Mouse (Mus musculus): Measurements from ENCODE around the gene Usp43. TPM values are rescaled to one million over a fixed set of nuclear protein-coding genes. Genes with fewer than 3 reads are reported as not detected.

Gene Usp43
- polyA plus RNA-seq, 1 experiment from 2014 or later: 1.4 TPM

DNA sequence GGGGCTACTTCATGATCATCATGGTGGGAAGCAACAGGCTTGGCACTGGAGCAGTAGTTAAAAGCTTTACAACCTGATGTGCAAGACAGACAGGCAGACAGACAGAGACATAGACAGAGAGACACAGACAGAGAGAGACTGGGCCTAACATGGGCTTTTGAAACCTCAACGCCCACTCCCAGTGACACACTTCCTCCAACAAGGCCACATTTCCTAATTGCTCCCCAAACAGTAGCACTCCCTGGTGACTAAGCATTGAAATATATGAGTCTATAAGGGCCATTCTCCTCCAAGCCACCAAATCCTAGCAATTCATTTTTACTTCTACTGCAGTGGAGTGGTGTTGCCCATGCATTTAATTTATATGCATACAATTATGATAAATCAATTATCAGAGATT lies 82.1 kb downstream of the Usp43 start:
- 89% methylated on average over 1 of the region's 1 CpGs for WGBS
- ATAC-seq (replicated peaks; ENCODE audit: low FRiP score): no peak
- H3K4me1 ChIP-seq (replicated peaks; ENCODE audit: control insufficient read depth, insufficient read depth, low read length): no peaks in the 10 kb centered on the region
- no peak overlapping the region for H3K4me2 ChIP-seq (ENCODE audit: low read depth, low read length, severe bottlenecking)
- no peak overlapping the region for H3K4me3 ChIP-seq (ENCODE audit: low read depth, low read length)
- no peak overlapping the region for H3K27ac ChIP-seq (ENCODE audit: low read depth, low read length)
- H3K36me3 ChIP-seq (ENCODE audit: control insufficient read depth, insufficient read depth, low read length): no peaks in the 10 kb centered on the region
- no peak overlapping the region for H3K9ac ChIP-seq (ENCODE audit: low read length)
- no peaks in the 10 kb centered on the region for H3K27me3 ChIP-seq (ENCODE audit: control insufficient read depth, insufficient read depth, low read length)
- no peak for DNase-seq (ENCODE audit: low spot score)
- no peaks in the 10 kb centered on the region for H3K9me3 ChIP-seq (ENCODE audit: control insufficient read depth, low read length)

DNA sequence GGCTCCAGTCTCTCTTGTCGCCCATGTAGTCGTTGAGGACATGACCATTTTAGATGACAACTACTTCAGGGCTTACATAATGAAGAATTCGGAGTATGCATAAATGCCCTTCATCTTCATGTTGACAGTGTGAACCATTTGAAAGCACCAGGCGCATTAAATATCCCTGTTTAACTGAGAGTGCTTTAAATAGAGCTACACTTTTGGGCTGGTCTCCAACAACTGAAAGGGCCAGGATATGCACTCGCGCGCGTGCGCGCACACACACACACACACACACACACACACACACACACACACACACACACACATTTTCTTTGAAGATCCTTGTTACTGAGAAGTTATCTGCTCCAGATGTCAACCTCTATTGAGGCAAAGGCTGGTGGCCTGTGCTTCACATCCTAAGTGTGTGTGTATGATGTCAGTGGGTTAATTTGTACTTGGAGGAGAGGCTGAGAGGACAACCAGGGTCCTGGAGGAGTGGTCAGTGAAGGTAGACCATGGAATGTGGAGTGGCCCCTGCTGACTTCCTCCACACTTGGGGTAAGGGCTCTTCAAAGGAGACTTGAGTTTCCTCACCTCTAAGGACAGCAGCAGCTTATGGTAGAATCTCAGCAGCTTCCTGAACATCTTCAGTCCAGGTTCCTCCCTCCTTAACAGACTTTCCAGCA lies 86.4 kb downstream of the Usp43 start:
- no peaks in the 10 kb centered on the region for H3K4me1 ChIP-seq (replicated peaks; ENCODE audit: control insufficient read depth, insufficient read depth, low read length)
- H3K9me3 ChIP-seq (ENCODE audit: control insufficient read depth, low read length): no peaks in the 10 kb centered on the region
- ATAC-seq (replicated peaks; ENCODE audit: low FRiP score) (no peak), DNase-seq (ENCODE audit: low spot score) (no peak)
- H3K27ac ChIP-seq (ENCODE audit: low read depth, low read length): no peak overlapping the region
- no peaks in the 10 kb centered on the region for H3K27me3 ChIP-seq (ENCODE audit: control insufficient read depth, insufficient read depth, low read length)
- no peaks in the 10 kb centered on the region for H3K36me3 ChIP-seq (ENCODE audit: control insufficient read depth, insufficient read depth, low read length)
- no peak overlapping the region for H3K9ac ChIP-seq (ENCODE audit: low read length)
- WGBS: 93% methylated on average over 10 of the region's 10 CpGs
- H3K4me3 ChIP-seq (ENCODE audit: low read depth, low read length): no peak overlapping the region
- no peak overlapping the region for H3K4me2 ChIP-seq (ENCODE audit: low read depth, low read length, severe bottlenecking)

DNA sequence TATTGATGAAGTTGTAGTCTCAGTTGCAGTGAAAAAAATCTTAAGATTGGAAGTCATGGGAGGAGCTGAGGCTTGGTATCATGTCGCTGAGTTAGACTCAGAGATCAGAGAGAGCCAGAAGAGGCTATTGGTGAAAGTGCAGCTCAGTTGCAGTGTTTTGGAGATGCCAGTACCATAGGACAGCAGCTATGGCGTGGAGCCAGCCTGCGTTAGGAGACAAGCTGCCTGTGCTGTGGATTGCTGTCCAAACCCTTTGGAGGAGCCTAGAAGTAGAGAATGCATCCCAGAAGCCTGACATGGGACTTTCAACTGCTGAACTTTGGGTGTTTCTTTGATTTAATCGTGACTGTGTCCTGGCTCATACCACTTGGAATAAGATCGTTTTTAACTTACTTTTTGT lies 90.1 kb downstream of the Usp43 start:
- ATAC-seq (replicated peaks; ENCODE audit: low FRiP score): no peak
- H3K4me2 ChIP-seq (ENCODE audit: low read depth, low read length, severe bottlenecking): no peak overlapping the region
- H3K4me1 ChIP-seq (replicated peaks; ENCODE audit: control insufficient read depth, insufficient read depth, low read length): no peaks in the 10 kb centered on the region
- H3K4me3 ChIP-seq (ENCODE audit: low read depth, low read length): no peak overlapping the region
- DNase-seq (ENCODE audit: low spot score): no peak
- 81% methylated on average over 5 of the region's 5 CpGs for WGBS
- H3K27me3 ChIP-seq (ENCODE audit: control insufficient read depth, insufficient read depth, low read length): no peaks in the 10 kb centered on the region
- no peak overlapping the region for H3K27ac ChIP-seq (ENCODE audit: low read depth, low read length)
- no peaks in the 10 kb centered on the region for H3K9me3 ChIP-seq (ENCODE audit: control insufficient read depth, low read length)
- H3K9ac ChIP-seq (ENCODE audit: low read length): no peak overlapping the region
- H3K36me3 ChIP-seq (ENCODE audit: control insufficient read depth, insufficient read depth, low read length): no peaks in the 10 kb centered on the region

DNA sequence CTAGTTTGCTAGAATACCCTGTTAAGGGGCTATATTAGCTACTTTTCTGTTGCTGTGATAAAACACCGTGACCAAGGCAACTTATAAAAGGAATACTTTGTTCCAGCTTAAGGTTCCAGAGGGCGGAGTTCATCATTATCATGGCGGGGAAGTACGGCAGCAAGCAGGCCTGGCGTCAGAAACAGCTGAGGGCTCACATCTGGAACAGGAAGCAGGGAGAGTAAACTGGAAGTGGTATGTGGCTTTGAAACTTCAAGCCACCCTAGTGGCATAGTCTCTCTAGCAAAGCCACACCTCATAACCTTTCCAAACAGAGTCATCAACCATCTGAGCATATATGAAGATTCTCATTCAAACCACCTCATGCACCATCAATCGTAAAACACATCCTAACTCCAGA lies 92.4 kb downstream of the Usp43 start:
- H3K4me2 ChIP-seq (ENCODE audit: low read depth, low read length, severe bottlenecking): no peak overlapping the region
- 84% methylated on average over 6 of the region's 6 CpGs for WGBS

DNA sequence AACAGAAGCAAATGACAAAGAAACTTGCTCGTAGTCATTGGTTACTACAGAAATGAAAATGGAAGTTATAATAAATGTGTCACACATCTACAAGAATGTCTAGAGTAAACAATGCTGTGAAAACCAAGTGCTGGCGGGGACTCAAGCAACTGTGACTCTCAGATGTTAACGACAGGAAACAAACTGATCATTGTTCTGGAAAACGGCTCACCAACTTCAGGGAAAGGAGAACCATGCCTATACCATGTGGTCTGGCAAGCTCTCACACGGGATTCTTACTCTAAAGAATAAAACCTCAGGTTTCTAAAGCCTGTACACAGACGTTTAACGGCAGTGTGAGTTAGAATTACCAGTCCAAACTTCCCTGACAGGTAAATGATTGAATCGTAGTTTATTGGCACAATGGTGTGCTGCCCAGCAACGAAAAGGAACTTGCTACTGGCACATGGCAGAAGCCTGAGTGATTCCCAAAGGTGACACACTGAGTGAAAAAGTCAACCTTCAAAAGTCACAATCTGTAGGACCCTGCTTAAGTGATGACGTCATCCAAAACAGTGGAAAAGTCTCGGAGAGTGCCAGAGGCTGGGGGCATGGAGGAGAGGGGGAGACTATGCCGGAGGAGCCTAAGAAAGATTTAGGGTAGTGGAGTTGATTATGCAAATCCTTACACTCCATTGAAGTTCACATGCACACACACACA lies 93.4 kb downstream of the Usp43 start:
- Histone ChIP-seq H3K4me2 (ENCODE audit: low read depth, low read length, severe bottlenecking) (no peak overlapping the region), H3K36me3 (ENCODE audit: control insufficient read depth, insufficient read depth, low read length) (no peaks in the 10 kb centered on the region), H3K27me3 (ENCODE audit: control insufficient read depth, insufficient read depth, low read length) (no peaks in the 10 kb centered on the region), H3K9ac (ENCODE audit: low read length) (no peak overlapping the region), H3K9me3 (ENCODE audit: control insufficient read depth, low read length) (no peaks in the 10 kb centered on the region), H3K4me3 (ENCODE audit: low read depth, low read length) (no peak overlapping the region), H3K27ac (ENCODE audit: low read depth, low read length) (no peak overlapping the region), H3K4me1 (replicated peaks; ENCODE audit: control insufficient read depth, insufficient read depth, low read length) (no peaks in the 10 kb centered on the region)
- DNase-seq (ENCODE audit: low spot score) (no peak), ATAC-seq (replicated peaks; ENCODE audit: low FRiP score) (no peak)
- 63% methylated on average over 12 of the region's 12 CpGs for WGBS

More for the DNA sequence above, 92.4 kb downstream of the Usp43 start:
- no peaks in the 10 kb centered on the region for H3K36me3 ChIP-seq (ENCODE audit: control insufficient read depth, insufficient read depth, low read length)
- no peak overlapping the region for H3K27ac ChIP-seq (ENCODE audit: low read depth, low read length)
- DNase-seq (ENCODE audit: low spot score) (no peak), ATAC-seq (replicated peaks; ENCODE audit: low FRiP score) (no peak)
- H3K4me1 ChIP-seq (replicated peaks; ENCODE audit: control insufficient read depth, insufficient read depth, low read length): no peaks in the 10 kb centered on the region
- H3K9ac ChIP-seq (ENCODE audit: low read length): no peak overlapping the region
- H3K9me3 ChIP-seq (ENCODE audit: control insufficient read depth, low read length): no peaks in the 10 kb centered on the region
- H3K4me3 ChIP-seq (ENCODE audit: low read depth, low read length): no peak overlapping the region
- H3K27me3 ChIP-seq (ENCODE audit: control insufficient read depth, insufficient read depth, low read length): no peaks in the 10 kb centered on the region

DNA sequence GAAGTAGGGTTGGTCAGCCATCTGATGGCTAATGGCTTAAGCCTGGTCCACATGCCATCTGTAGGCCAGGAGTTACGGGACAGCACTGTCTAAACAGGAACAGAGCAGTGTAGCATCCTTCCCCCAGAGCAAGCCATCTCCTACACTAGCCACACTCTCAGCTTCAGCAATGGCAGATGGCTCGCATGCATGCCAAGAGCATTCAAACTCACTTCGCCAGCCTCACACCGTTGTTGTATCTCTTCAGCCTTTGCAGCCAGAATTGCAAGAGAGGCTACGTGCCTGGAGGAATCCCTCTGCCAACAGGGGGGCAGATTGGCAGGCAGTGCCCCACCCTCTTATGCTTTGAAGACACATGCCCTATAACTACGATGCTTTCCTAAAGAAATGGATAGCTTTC lies 100.4 kb downstream of the Usp43 start:
- no peaks in the 10 kb centered on the region for H3K9me3 ChIP-seq (ENCODE audit: control insufficient read depth, low read length)
- no peak overlapping the region for H3K4me3 ChIP-seq (ENCODE audit: low read depth, low read length)
- no peak overlapping the region for H3K9ac ChIP-seq (ENCODE audit: low read length)
- no peaks in the 10 kb centered on the region for H3K36me3 ChIP-seq (ENCODE audit: control insufficient read depth, insufficient read depth, low read length)
- no peak overlapping the region for H3K27ac ChIP-seq (ENCODE audit: low read depth, low read length)
- H3K4me2 ChIP-seq (ENCODE audit: low read depth, low read length, severe bottlenecking): no peak overlapping the region
- no peaks in the 10 kb centered on the region for H3K4me1 ChIP-seq (replicated peaks; ENCODE audit: control insufficient read depth, insufficient read depth, low read length)
- 93% methylated on average over 6 of the region's 6 CpGs for WGBS
- DNase-seq (ENCODE audit: low spot score) (no peak), ATAC-seq (replicated peaks; ENCODE audit: low FRiP score) (no peak)
- H3K27me3 ChIP-seq (ENCODE audit: control insufficient read depth, insufficient read depth, low read length): no peaks in the 10 kb centered on the region

DNA sequence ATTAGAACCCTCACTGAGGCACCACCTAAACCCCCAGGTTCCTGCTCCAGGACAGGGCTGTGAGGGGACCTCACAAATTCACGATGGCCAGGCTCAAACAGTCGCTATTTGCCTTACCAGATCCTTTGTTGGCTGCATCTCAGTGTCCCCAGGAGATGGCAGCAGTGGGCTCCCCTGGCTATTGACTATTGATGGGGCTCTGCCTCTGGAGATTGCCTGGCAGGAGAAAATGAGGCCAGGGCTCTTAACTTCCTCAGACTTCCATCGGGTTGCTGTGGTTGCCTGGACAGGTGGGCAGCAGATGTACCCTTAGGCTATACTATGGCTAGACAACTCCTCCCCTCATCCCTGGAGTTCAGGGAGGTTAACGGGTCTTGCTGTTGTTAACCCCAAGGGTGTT lies 101.7 kb downstream of the Usp43 start:
- Histone ChIP-seq H3K36me3 (ENCODE audit: control insufficient read depth, insufficient read depth, low read length) (no peaks in the 10 kb centered on the region), H3K9me3 (ENCODE audit: control insufficient read depth, low read length) (no peaks in the 10 kb centered on the region), H3K4me2 (ENCODE audit: low read depth, low read length, severe bottlenecking) (no peak overlapping the region), H3K9ac (ENCODE audit: low read length) (no peak overlapping the region), H3K27me3 (ENCODE audit: control insufficient read depth, insufficient read depth, low read length) (no peaks in the 10 kb centered on the region), H3K4me1 (replicated peaks; ENCODE audit: control insufficient read depth, insufficient read depth, low read length) (no peaks in the 10 kb centered on the region), H3K4me3 (ENCODE audit: low read depth, low read length) (no peak overlapping the region), H3K27ac (ENCODE audit: low read depth, low read length) (no peak overlapping the region)
- WGBS: 29% methylated on average over 4 of the region's 4 CpGs
- ATAC-seq (replicated peaks; ENCODE audit: low FRiP score): no peak
- DNase-seq (ENCODE audit: low spot score): peak; percentile 74

DNA sequence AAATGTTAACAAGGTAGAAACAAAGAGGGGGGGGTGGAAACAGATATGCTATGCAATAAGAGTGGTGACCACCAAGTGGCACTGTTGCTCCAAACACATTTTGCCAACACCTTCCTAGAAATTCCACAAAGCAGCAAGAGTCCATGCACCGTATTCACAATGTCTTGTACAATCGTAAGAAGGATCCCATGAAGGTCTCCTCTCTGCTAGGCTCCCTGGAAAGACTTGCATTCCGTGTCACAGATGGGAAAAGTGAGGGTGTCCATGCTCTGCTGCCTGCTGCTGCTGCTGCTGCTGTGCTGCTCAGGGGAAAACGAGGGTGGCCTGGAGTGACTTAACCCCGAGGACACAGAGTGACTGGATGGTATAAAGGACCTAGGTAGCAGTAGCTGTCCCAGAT lies 102.3 kb downstream of the Usp43 start:
- Histone ChIP-seq H3K9me3 (ENCODE audit: control insufficient read depth, low read length) (no peaks in the 10 kb centered on the region), H3K36me3 (ENCODE audit: control insufficient read depth, insufficient read depth, low read length) (no peaks in the 10 kb centered on the region), H3K27ac (ENCODE audit: low read depth, low read length) (no peak overlapping the region), H3K4me3 (ENCODE audit: low read depth, low read length) (no peak overlapping the region), H3K4me1 (replicated peaks; ENCODE audit: control insufficient read depth, insufficient read depth, low read length) (no peaks in the 10 kb centered on the region), H3K27me3 (ENCODE audit: control insufficient read depth, insufficient read depth, low read length) (no peaks in the 10 kb centered on the region), H3K4me2 (ENCODE audit: low read depth, low read length, severe bottlenecking) (peak overlapping the region; percentile 6; the same call in 1 of the 2 replicates), H3K9ac (ENCODE audit: low read length) (no peak overlapping the region)
- WGBS: 13% methylated on average over 5 of the region's 5 CpGs
- no peak for DNase-seq (ENCODE audit: low spot score)
- no peak for ATAC-seq (replicated peaks; ENCODE audit: low FRiP score)

DNA sequence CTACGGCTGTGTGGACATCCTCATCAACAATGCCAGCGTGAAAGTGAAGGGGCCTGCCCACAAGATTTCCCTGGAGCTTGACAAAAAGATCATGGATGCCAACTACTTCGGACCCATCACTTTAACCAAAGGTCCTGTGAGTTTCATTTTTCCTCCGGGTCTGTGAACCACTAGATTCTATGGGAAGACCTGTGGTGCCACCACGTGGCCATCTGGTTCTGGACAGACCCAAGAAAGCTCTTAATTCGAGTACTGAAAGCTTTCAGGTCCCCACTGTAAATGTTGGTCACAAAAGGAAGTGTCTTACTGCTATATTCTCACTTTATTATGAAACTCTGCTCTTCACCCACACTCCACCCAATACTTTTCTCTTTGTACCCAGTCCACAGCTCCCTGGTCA lies 110.4 kb downstream of the Usp43 start:
- WGBS: 82% methylated on average over 6 of the region's 6 CpGs
- DNase-seq (ENCODE audit: low spot score): no peak

More for the DNA sequence above, 110.4 kb downstream of the Usp43 start:
- Histone ChIP-seq H3K4me3 (ENCODE audit: low read depth, low read length) (no peak overlapping the region), H3K36me3 (ENCODE audit: control insufficient read depth, insufficient read depth, low read length) (no peaks in the 10 kb centered on the region), H3K4me1 (replicated peaks; ENCODE audit: control insufficient read depth, insufficient read depth, low read length) (no peaks in the 10 kb centered on the region), H3K9ac (ENCODE audit: low read length) (no peak overlapping the region), H3K27me3 (ENCODE audit: control insufficient read depth, insufficient read depth, low read length) (no peaks in the 10 kb centered on the region), H3K27ac (ENCODE audit: low read depth, low read length) (no peak overlapping the region), H3K9me3 (ENCODE audit: control insufficient read depth, low read length) (no peaks in the 10 kb centered on the region), H3K4me2 (ENCODE audit: low read depth, low read length, severe bottlenecking) (no peak overlapping the region)
- no peak for ATAC-seq (replicated peaks; ENCODE audit: low FRiP score)
